Mouse (Mus musculus) bone marrow macrophage, adult 2 months (primary cell): ENCODE results near the gene Plcb4.

Source experiments
- CTCF ChIP-seq: IDR thresholded peaks from 2 replicates; pipeline ENCODE4 v1.5.1; 2012; ENCODE audit warnings: low read depth, mild to moderate bottlenecking, low read length, moderate library complexity
- POLR2A ChIP-seq: IDR thresholded peaks from 2 replicates; pipeline ENCODE4 v1.6.1; 2012; ENCODE audit warnings: mild to moderate bottlenecking, low read depth, low read length, borderline replicate concordance

- no peak for TF ChIP-seq POLR2A
- no peak for TF ChIP-seq CTCF
These were observed 195.2 kb downstream of the Plcb4 start for GRCm38 (mm10) chr2:135854059-135854458.
